Mouse (Mus musculus) heart, adult 2 months (tissue): ENCODE measurements around the gene Tenm4.

Experiments used
- CTCF ChIP-seq: fragments of 200-600 bp; IDR thresholded peaks from 2 replicates; pipeline ENCODE4 v1.8.1; 2022; ENCODE audit warnings: antibody characterized with exemption, mild to moderate bottlenecking, moderate library complexity
- POLR2A ChIP-seq: fragments of 200-500 bp; IDR thresholded peaks from 2 replicates; pipeline ENCODE4 v1.6.1; 2011; ENCODE audit warnings: mild to moderate bottlenecking, low read depth, low read length, control low read depth; ENCODE audit not compliant: insufficient read depth

DNA sequence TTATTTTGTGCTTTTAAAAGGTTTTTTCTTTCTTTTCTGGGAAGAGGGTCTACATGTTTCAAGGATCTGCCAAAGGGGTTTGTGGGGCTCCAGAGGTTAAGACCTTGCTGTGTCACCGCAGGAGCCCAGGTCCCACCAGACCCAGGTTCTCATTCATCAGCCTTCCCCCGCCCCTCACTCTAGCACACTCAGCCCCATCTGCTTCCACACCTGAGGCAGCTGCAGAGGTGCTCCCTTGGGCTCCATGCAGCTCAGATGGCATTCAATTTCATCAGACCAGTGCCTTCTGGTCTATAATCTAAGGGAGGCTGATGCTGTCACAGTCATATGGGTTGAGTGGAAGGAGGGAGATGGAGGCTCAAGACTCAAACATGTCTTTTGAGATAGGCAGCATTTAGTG is 172.6 kb downstream of the Tenm4 start:
- TF ChIP-seq POLR2A (no peak), CTCF (no peak)
